Mouse (Mus musculus): ENCODE results near the gene Cyp4f16.

- no peak for TF ChIP-seq CTCF (IDR thresholded peaks at IDR 0.05; ENCODE audit: low read depth, low read length)
- no peak for TF ChIP-seq POLR2A (IDR thresholded peaks at IDR 0.05; ENCODE audit: extremely low read depth, insufficient read depth, low read length)
These were observed 8.6 kb upstream of the Cyp4f16 start for GRCm38 (mm10) chr17:32527748-32528147.

Measured in liver, adult 2 months (tissue).